Mouse (Mus musculus) embryonic facial prominence, embryonic 11.5 days (tissue): ENCODE results near the gene Raf1. TPM values are rescaled to one million over a fixed set of nuclear protein-coding genes. Genes with fewer than 3 reads are reported as not detected.

ENCODE experiments used
- ATAC-seq: fragments of 200-750 bp; cut with Nextera tagmentation; replicated peaks from 2 replicates; pipeline ENCODE4 v1.8.0; 2017; ENCODE audit warnings: low read depth; ENCODE audit not compliant: insufficient number of reproducible peaks, low FRiP score, low TSS enrichment
- DNase-seq: peaks from one replicate; pipeline ENCODE4 v3.0.0-alpha.2; 2015; ENCODE audit warnings: low spot score
- H3K27ac ChIP-seq: fragments of 300-500 bp; sonication (generic); replicated peaks from 2 replicates; pipeline ENCODE4 v1.5.1; 2014; ENCODE audit warnings: mild to moderate bottlenecking, low read depth, low read length, control low read depth
- H3K27me3 ChIP-seq: fragments of 300-500 bp; sonication (generic); 2 replicates; pipeline ENCODE4 v1.6.1; 2014; ENCODE audit warnings: mild to moderate bottlenecking, low read length, moderate library complexity, mixed read lengths; ENCODE audit not compliant: control insufficient read depth, insufficient read depth
- H3K36me3 ChIP-seq: fragments of 300-500 bp; sonication (generic); replicated peaks from 2 replicates; pipeline ENCODE4 v1.6.1; 2014; ENCODE audit warnings: low read depth, mild to moderate bottlenecking, low read length, moderate library complexity, mixed read lengths; ENCODE audit not compliant: control insufficient read depth, insufficient read depth
- H3K4me1 ChIP-seq: fragments of 300-500 bp; sonication (generic); 2 replicates; pipeline ENCODE4 v1.6.1; 2014; ENCODE audit warnings: low read length, mixed read lengths; ENCODE audit not compliant: control insufficient read depth, insufficient read depth
- H3K4me2 ChIP-seq: fragments of 300-500 bp; sonication (generic); 2 replicates; pipeline ENCODE4 v1.6.1; 2014; ENCODE audit warnings: low read depth, mild to moderate bottlenecking, control low read depth, low read length, moderate library complexity
- H3K4me3 ChIP-seq: fragments of 300-500 bp; sonication (generic); 2 replicates; pipeline ENCODE4 v1.5.1; 2014; ENCODE audit warnings: low read depth, low read length, control low read depth
- H3K9ac ChIP-seq: fragments of 300-500 bp; sonication (generic); replicated peaks from 2 replicates; pipeline ENCODE4 v1.6.1; 2014; ENCODE audit warnings: mild to moderate bottlenecking, control low read depth, low read length
- H3K9me3 ChIP-seq: fragments of 300-500 bp; sonication (generic); replicated peaks from 2 replicates; pipeline ENCODE4 v1.6.1; 2016; ENCODE audit warnings: mild to moderate bottlenecking, low read length, inconsistent platforms, mixed read lengths; ENCODE audit not compliant: control insufficient read depth
- WGBS: fragments of 180-500 bp; shearing (Covaris S2); extraction: QIAGEN DNeasy Blood & Tissue Kit; methylation state at CpG from one replicate; pipeline ENCODE4 v1.1.7; 2014; 5-methylcytosine and 5-hydroxymethylcytosine counted together
- polyA plus RNA-seq: library from polyadenylated mRNA; unstranded; fragments of >200 nt; fragmentation: Nextera tagmentation; extraction: Ambion mirVana; gene quantifications from 2 replicates; pipeline ENCODE4 v1.2.1, GENCODE M21; 2014

Raf1 gene
- polyA plus RNA-seq, result 124 and 131 TPM in 2 replicates

DNA sequence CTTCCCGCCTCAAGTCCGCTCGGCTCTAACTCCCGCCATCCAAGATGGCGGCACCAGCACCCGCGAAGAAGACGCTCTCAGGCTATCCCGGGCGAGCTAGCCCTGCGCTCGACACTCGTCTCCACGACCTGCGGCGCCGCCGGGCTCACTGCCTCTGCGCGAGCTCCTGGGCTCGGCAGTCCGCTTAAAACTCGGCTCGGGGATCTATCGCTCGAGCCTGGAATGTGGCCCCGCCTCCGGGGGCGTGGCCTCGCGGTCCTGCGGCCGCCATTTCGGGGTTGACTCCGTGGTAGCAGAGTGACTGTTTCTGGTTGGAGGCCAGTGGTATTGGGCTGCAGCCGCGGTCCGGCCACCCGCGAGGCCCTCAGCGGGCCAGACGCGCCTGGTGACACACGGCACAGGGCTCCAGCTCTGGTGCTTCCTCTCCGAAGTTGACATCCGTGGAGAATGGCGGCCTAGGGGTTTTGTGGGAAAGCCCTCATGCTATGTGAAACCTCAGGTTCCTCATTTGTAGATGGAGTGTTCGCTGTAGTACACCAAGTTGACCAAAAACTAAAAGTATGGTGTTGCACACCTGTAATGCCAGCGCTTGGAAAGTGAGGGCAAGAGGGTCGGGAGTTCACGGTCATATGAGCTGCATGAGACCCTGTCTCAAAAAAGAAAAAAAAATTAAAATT, at the start of gene Raf1:
Gene Raf1 (minus strand): TSS at position 184 of the 677 bp plus-strand sequence.
- H3K4me2 ChIP-seq, result peak within 1 kb of the TSS; percentile 81
- DNase-seq (peak; percentile 99), ATAC-seq (peak; percentile 97)
- no peaks in the 10 kb centered on the region for H3K27me3 ChIP-seq
- H3K4me3 ChIP-seq, result peak within 1 kb of the TSS; percentile 92
- peak within 1 kb of the TSS; percentile 94 for H3K27ac ChIP-seq
- H3K4me1 ChIP-seq, result no peaks in the 10 kb centered on the region
- no peaks in the 10 kb centered on the region for H3K36me3 ChIP-seq
- no peaks in the 10 kb centered on the region for H3K9me3 ChIP-seq
- peak within 1 kb of the TSS; percentile 99 for H3K9ac ChIP-seq
- under 1% methylated on average over 51 of the region's 51 CpGs for WGBS

GRCm38 (mm10) chr6:115722246-115722645, 45.8 kb upstream of the Raf1 start:
- no peaks in the 10 kb centered on the region for H3K27me3 ChIP-seq
- no peaks in the 10 kb centered on the region for H3K9me3 ChIP-seq
- H3K4me1 ChIP-seq, result no peaks in the 10 kb centered on the region
- H3K36me3 ChIP-seq, result no peaks in the 10 kb centered on the region
- H3K27ac ChIP-seq, result no peak overlapping the region
- no peak for ATAC-seq
- no peak overlapping the region for H3K9ac ChIP-seq
- no peak overlapping the region for H3K4me2 ChIP-seq
- no peak for DNase-seq
- WGBS, result 85% methylated on average over 5 of the region's 5 CpGs
- H3K4me3 ChIP-seq, result no peak overlapping the region

GRCm38 (mm10) chr6:115717715-115718558, 41.5 kb upstream of the Raf1 start:
- Histone ChIP-seq H3K9me3 (no peaks in the 10 kb centered on the region), H3K27me3 (no peaks in the 10 kb centered on the region), H3K4me3 (peak overlapping the region; percentile 8; the same call in 1 of the 2 replicates), H3K4me1 (no peaks in the 10 kb centered on the region; the same call in 1 of the 2 replicates), H3K36me3 (no peaks in the 10 kb centered on the region), H3K27ac (no peak overlapping the region), H3K9ac (peak overlapping the region; percentile 13; the same call in 1 of the 2 replicates), H3K4me2 (peak overlapping the region; percentile 27)
- WGBS, result 2% methylated on average over 15 of the region's 15 CpGs
- DNase-seq (peak; percentile 76), ATAC-seq (peak; percentile 86)

DNA sequence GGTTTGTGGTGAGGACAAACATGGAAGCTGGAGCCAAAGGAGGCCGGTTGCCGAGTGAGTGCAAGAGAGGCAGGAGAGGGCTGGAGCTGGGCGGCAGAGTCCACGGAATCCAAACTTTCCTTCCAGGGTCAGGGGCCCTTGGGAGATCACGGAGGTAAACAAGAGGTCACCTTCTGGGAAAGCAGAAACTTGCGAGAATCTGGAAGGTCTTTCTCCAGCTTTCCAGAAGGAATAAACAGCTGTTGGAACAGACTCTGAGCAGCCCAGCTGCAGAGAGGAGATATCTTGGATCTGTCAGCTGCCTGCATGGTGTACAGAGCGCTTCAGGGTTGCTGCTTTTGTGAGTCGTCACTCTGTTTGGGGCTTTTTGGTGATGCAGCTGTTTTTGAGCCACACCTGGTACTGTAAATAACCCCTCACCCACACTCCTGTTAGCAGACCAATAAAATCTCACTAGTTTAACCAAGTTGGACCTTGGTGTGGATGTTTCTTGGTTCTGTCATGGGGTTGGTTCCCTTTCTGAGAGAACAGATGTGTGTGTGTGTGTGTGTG, 40.7 kb upstream of the Raf1 start:
- WGBS, result 15% methylated on average over 8 of the region's 8 CpGs
- Histone ChIP-seq H3K4me2 (peak overlapping the region; percentile 4; the same call in 1 of the 2 replicates), H3K27ac (no peak overlapping the region), H3K9me3 (no peaks in the 10 kb centered on the region), H3K4me1 (no peaks in the 10 kb centered on the region; the same call in 1 of the 2 replicates), H3K27me3 (no peaks in the 10 kb centered on the region), H3K36me3 (no peaks in the 10 kb centered on the region), H3K4me3 (no peak overlapping the region), H3K9ac (0 out of 2 replicates have a peak overlapping the region, but pooled peaks have one; percentile 13)
- DNase-seq (peak; percentile 8), ATAC-seq (peak; percentile 35)

- Histone ChIP-seq H3K4me2 (no peak overlapping the region), H3K27ac (no peak overlapping the region), H3K4me1 (no peaks in the 10 kb centered on the region), H3K36me3 (no peaks in the 10 kb centered on the region), H3K27me3 (no peaks in the 10 kb centered on the region), H3K4me3 (no peak overlapping the region), H3K9ac (no peak overlapping the region), H3K9me3 (no peaks in the 10 kb centered on the region)
- DNase-seq, result no peak
- no peak for ATAC-seq
- 75% methylated on average over 2 of the region's 3 CpGs for WGBS
These were observed 34.8 kb upstream of the Raf1 start for GRCm38 (mm10) chr6:115711261-115711660.

- no peaks in the 10 kb centered on the region for H3K4me1 ChIP-seq
- H3K27me3 ChIP-seq, result no peaks in the 10 kb centered on the region
- ATAC-seq (no peak), DNase-seq (no peak)
- 69% methylated on average over 5 of the region's 5 CpGs for WGBS
- H3K27ac ChIP-seq, result no peak overlapping the region
- H3K4me2 ChIP-seq, result no peak overlapping the region
- H3K9ac ChIP-seq, result no peak overlapping the region
- no peaks in the 10 kb centered on the region for H3K9me3 ChIP-seq
- no peak overlapping the region for H3K4me3 ChIP-seq
- no peaks in the 10 kb centered on the region for H3K36me3 ChIP-seq
These were observed 26.5 kb upstream of the Raf1 start for GRCm38 (mm10) chr6:115702901-115703300.

DNA sequence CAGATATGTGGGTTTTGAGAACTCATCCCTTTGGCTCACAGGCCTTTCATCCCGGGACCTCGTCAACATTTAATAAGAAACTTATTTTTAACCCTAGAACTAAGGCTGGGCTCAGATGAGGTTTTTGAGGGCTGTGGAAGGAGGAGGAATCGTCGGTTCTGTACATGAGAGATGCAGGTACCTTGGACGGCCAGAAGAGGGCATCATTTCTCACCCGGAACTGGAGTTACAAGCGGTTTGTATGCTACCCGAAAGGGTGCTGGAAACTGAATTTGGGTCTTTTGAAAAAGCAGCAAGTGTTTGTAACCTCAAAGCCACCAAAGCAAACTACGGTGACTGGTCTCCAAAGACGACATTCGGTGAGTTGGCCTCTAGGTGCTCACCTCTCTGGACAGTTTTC, 24.9 kb upstream of the Raf1 start:
- H3K4me3 ChIP-seq, result no peak overlapping the region
- WGBS, result 49% methylated on average over 11 of the region's 11 CpGs
- no peaks in the 10 kb centered on the region for H3K4me1 ChIP-seq
- H3K4me2 ChIP-seq, result no peak overlapping the region
- no peaks in the 10 kb centered on the region for H3K36me3 ChIP-seq
- peak; percentile 17 for DNase-seq
- no peak overlapping the region for H3K27ac ChIP-seq
- H3K27me3 ChIP-seq, result no peaks in the 10 kb centered on the region
- no peaks in the 10 kb centered on the region for H3K9me3 ChIP-seq
- ATAC-seq, result no peak
- no peak overlapping the region for H3K9ac ChIP-seq
